Comparison of ENCODE assay signal across 8 mouse cellular contexts in genomic region chr11:57011691-57012039, GRCm38 (mm10). TPM values are rescaled to one million over a fixed set of nuclear protein-coding genes. Genes with fewer than 3 reads are reported as not detected.
DNase-seq lines count a peak whose midpoint lies in the region; ATAC-seq and TF ChIP-seq lines count a peak whose summit lies in the region.

No protein-coding gene starts in this region.

- peak overlapping the region; percentile 71 for H3K4me2 ChIP-seq in heart, embryonic 13.5 days
- H3K4me2 ChIP-seq in forebrain, embryonic 14.5 days (ENCODE audit: low read length) = peak overlapping the region; percentile 49
- H3K4me2 ChIP-seq in intestine, postnatal 0 days (replicated peaks; ENCODE audit: low read depth) = 0 out of 2 replicates have a peak overlapping the region, but pooled peaks have one; percentile 14
- peak overlapping the region; percentile 33 for H3K4me2 ChIP-seq in stomach, embryonic 14.5 days (replicated peaks; ENCODE audit: low read depth, low read length)

- peaks cover 38% of the 10 kb centered on the region for H3K4me1 ChIP-seq in heart, embryonic 13.5 days
- no peaks in the 10 kb centered on the region for H3K4me1 ChIP-seq in forebrain, embryonic 14.5 days (ENCODE audit: control insufficient read depth, insufficient read depth, low read length)
- H3K4me1 ChIP-seq in intestine, postnatal 0 days (replicated peaks; ENCODE audit: control insufficient read depth, insufficient read depth, low read length) = no peaks in the 10 kb centered on the region
- H3K4me1 ChIP-seq in stomach, embryonic 14.5 days (ENCODE audit: control insufficient read depth, insufficient read depth, low read length) = no peaks in the 10 kb centered on the region

- no peaks in the 10 kb centered on the region for H3K9me3 ChIP-seq in heart, embryonic 13.5 days
- no peaks in the 10 kb centered on the region for H3K9me3 ChIP-seq in forebrain, embryonic 14.5 days (replicated peaks; ENCODE audit: control insufficient read depth, low read length)
- H3K9me3 ChIP-seq in intestine, postnatal 0 days (ENCODE audit: control insufficient read depth) = no peaks in the 10 kb centered on the region
- H3K9me3 ChIP-seq in stomach, embryonic 14.5 days (ENCODE audit: control insufficient read depth, low read depth, low read length) = no peaks in the 10 kb centered on the region

- H3K4me3 ChIP-seq in heart, embryonic 13.5 days = peak overlapping the region; percentile 50
- H3K4me3 ChIP-seq in forebrain, embryonic 14.5 days (ENCODE audit: low read depth, low read length) = peak overlapping the region; percentile 38
- H3K4me3 ChIP-seq in intestine, postnatal 0 days (ENCODE audit: low read depth, low read length) = no peak overlapping the region
- H3K4me3 ChIP-seq in stomach, embryonic 14.5 days (ENCODE audit: low read depth, low read length) = peak overlapping the region; percentile 11; the same call in 1 of the 2 replicates

- H3K27ac ChIP-seq in heart, embryonic 13.5 days (replicated peaks) = no peak overlapping the region
- peak overlapping the region; percentile 73 for H3K27ac ChIP-seq in forebrain, embryonic 14.5 days (ENCODE audit: low read depth, low read length)
- H3K27ac ChIP-seq in intestine, postnatal 0 days (ENCODE audit: low read depth, low read length) = no peak overlapping the region
- H3K27ac ChIP-seq in stomach, embryonic 14.5 days (ENCODE audit: low read length) = no peak overlapping the region

- no peak for TF ChIP-seq CTCF in intestine, postnatal 0 days (IDR thresholded peaks at IDR 0.05; ENCODE audit: low read depth)

- ATAC-seq in heart, embryonic 13.5 days (ENCODE audit: extremely low read depth, insufficient number of reproducible peaks, low FRiP score, low TSS enrichment) = no peak
- peak; percentile 94 for ATAC-seq in forebrain, embryonic 14.5 days
- no peak for ATAC-seq in intestine, postnatal 0 days
- ATAC-seq in stomach, embryonic 14.5 days (ENCODE audit: insufficient number of reproducible peaks, insufficient read depth, low FRiP score, low read depth) = no peak

- DNase-seq in heart, postnatal 4 days = no peak
- DNase-seq in forebrain, embryonic 14.5 days (ENCODE audit: low spot score) = peak; percentile 80
- DNase-seq in mesoderm, embryonic 11.5 days (ENCODE audit: low read depth, low spot score) = peak; percentile 37
- no peak for DNase-seq in thymus, postnatal 0 days (ENCODE audit: low spot score)
- DNase-seq in cerebellum, adult 9-11 months = no peak

- WGBS in heart, embryonic 13.5 days = 5% methylated on average over 11 of the region's 11 CpGs
- 0% methylated on average over 11 of the region's 11 CpGs for WGBS in forebrain, embryonic 14.5 days
- WGBS in intestine, postnatal 0 days = 7% methylated on average over 11 of the region's 11 CpGs
- whole genome bisulfite sequencing in stomach, embryonic 14.5 days = 4% methylated on average over 11 of the region's 11 CpGs

- no peaks in the 10 kb centered on the region for H3K36me3 ChIP-seq in heart, embryonic 13.5 days
- no peaks in the 10 kb centered on the region for H3K36me3 ChIP-seq in forebrain, embryonic 14.5 days (ENCODE audit: control insufficient read depth, insufficient read depth, low read length)
- H3K36me3 ChIP-seq in intestine, postnatal 0 days (ENCODE audit: control insufficient read depth, insufficient read depth) = no peaks in the 10 kb centered on the region
- no peaks in the 10 kb centered on the region for H3K36me3 ChIP-seq in stomach, embryonic 14.5 days (ENCODE audit: control insufficient read depth, insufficient read depth, low read length)

- peaks cover 17% of the 10 kb centered on the region; the same call in 1 of the 2 replicates for H3K27me3 ChIP-seq in heart, embryonic 13.5 days (replicated peaks)
- no peaks in the 10 kb centered on the region for H3K27me3 ChIP-seq in forebrain, embryonic 14.5 days (replicated peaks; ENCODE audit: control insufficient read depth, insufficient read depth, low read length)
- H3K27me3 ChIP-seq in intestine, postnatal 0 days (replicated peaks; ENCODE audit: control insufficient read depth, insufficient read depth, low read length) = no peaks in the 10 kb centered on the region
- H3K27me3 ChIP-seq in stomach, embryonic 14.5 days (ENCODE audit: control insufficient read depth, insufficient read depth, low read length) = 0 out of 2 replicates have a peak, but pooled peaks cover 4% of the 10 kb centered on the region

- peak overlapping the region; percentile 75 for H3K9ac ChIP-seq in heart, embryonic 13.5 days
- peak overlapping the region; percentile 59 for H3K9ac ChIP-seq in forebrain, embryonic 14.5 days (ENCODE audit: low read length)
- no peak overlapping the region for H3K9ac ChIP-seq in intestine, postnatal 0 days (ENCODE audit: low read depth, low read length)
- H3K9ac ChIP-seq in stomach, embryonic 14.5 days (replicated peaks; ENCODE audit: low read depth, low read length) = no peak overlapping the region

RNA-seq across cellular contexts. Expression of gene Gria1, which starts 0.5 kb away (rescaled TPM):
- 3.3 and 3.9 TPM in 2 replicates for polyA plus RNA-seq in heart, embryonic 13.5 days (2015; fragmentation: Nextera tagmentation; extraction: Ambion mirVana)
- total RNA-seq in heart, postnatal 4 days (2021) = 1 to 10 TPM in 1 of 2 experiments, under 1 TPM in 1; 0.99 to 1.2 TPM
- 22.1 and 37.5 TPM in 2 replicates for polyA plus RNA-seq in forebrain, embryonic 14.5 days (2014; fragmentation: Nextera tagmentation; extraction: Ambion mirVana)
- 0.46 and 0.64 TPM in 2 replicates for polyA plus RNA-seq in intestine, postnatal 0 days (2015; fragmentation: Nextera tagmentation; extraction: Ambion mirVana)
- 2.9 and 3.2 TPM in 2 replicates for polyA plus RNA-seq in stomach, embryonic 14.5 days (2014; fragmentation: Nextera tagmentation; extraction: Ambion mirVana)
- 0.06 and 0.30 TPM in 2 replicates for polyA plus RNA-seq in thymus, postnatal 0 days (2015; fragmentation: Nextera tagmentation; extraction: Ambion mirVana)

Comparison
In these comparisons a context has a peak if more than half of its experiments do, and no peak if none do; other contexts are left out.
1. H3K4me2 ChIP-seq: peak in every context shown above with its lines; median percentile 71 in heart, embryonic 13.5 days; 49 in forebrain, embryonic 14.5 days; 33 in stomach, embryonic 14.5 days; 14 in intestine, postnatal 0 days.
2. H3K9ac ChIP-seq: peak in heart, embryonic 13.5 days (single experiment) and forebrain, embryonic 14.5 days (single experiment); none in intestine, postnatal 0 days (single experiment) and stomach, embryonic 14.5 days (single experiment).
3. DNase-seq: peak in forebrain, embryonic 14.5 days (single experiment) and mesoderm, embryonic 11.5 days (single experiment); none in heart, postnatal 4 days (single experiment), thymus, postnatal 0 days (single experiment) and cerebellum, adult 9-11 months (single experiment).